Comparison of ENCODE assay signal across 25 mouse cellular contexts in genomic region chr3:41298776-41299175, GRCm38 (mm10).
"Had no signal": no experiment of that assay in that cellular context is flagged by ENCODE, and none has a peak within 500 bp of the region (broad histone marks: within the 10 kb centered on the region; RNA-seq: fewer than 3 reads in every experiment).

No protein-coding gene starts in this region.

- H3K4me1 ChIP-seq: heart, embryonic 10.5 days; hindbrain, embryonic 10.5 days; hindbrain, embryonic 12.5 days; liver, embryonic 13.5 days; liver, embryonic 15.5 days had no signal

- H3K27me3 ChIP-seq: heart, embryonic 12.5 days; hindbrain, embryonic 12.5 days; intestine, embryonic 15.5 days; limb, embryonic 12.5 days; liver, embryonic 13.5 days; liver, embryonic 15.5 days had no signal

- H3K9ac ChIP-seq: heart, embryonic 12.5 days; hindbrain, embryonic 12.5 days; hindbrain, embryonic 14.5 days; intestine, embryonic 15.5 days; limb, embryonic 12.5 days; liver, embryonic 13.5 days; liver, embryonic 15.5 days had no signal

- H3K4me3 ChIP-seq: heart, embryonic 10.5 days; heart, embryonic 12.5 days; hindbrain, embryonic 10.5 days; hindbrain, embryonic 12.5 days; intestine, embryonic 15.5 days; layer of hippocampus, adult 2 months; left cerebral cortex, adult 2 months; limb, embryonic 10.5 days; limb, embryonic 12.5 days; liver, embryonic 13.5 days; liver, embryonic 15.5 days had no signal

- H3K27ac ChIP-seq: heart, embryonic 10.5 days; hindbrain, embryonic 10.5 days; hindbrain, embryonic 12.5 days; hindbrain, embryonic 14.5 days; intestine, embryonic 15.5 days; layer of hippocampus, adult 2 months; left cerebral cortex, adult 2 months; limb, embryonic 10.5 days; limb, embryonic 12.5 days; liver, embryonic 13.5 days; liver, embryonic 15.5 days had no signal

- H3K36me3 ChIP-seq: heart, embryonic 10.5 days; heart, embryonic 12.5 days; hindbrain, embryonic 10.5 days; hindbrain, embryonic 12.5 days; intestine, embryonic 15.5 days; limb, embryonic 10.5 days; limb, embryonic 12.5 days; liver, embryonic 13.5 days; liver, embryonic 15.5 days had no signal

- H3K9me3 ChIP-seq: heart, embryonic 10.5 days; heart, embryonic 12.5 days; hindbrain, embryonic 10.5 days; hindbrain, embryonic 12.5 days; intestine, embryonic 15.5 days; limb, embryonic 10.5 days; limb, embryonic 12.5 days; liver, embryonic 13.5 days; liver, embryonic 15.5 days had no signal

- DNase-seq: gastrocnemius, postnatal 10 days; gastrocnemius, postnatal 25 days; heart, postnatal 10 days; heart, postnatal 4 days; kidney, adult 18-20 months; kidney, adult 8-10 months; kidney, postnatal 10 days; kidney, postnatal 25 days; kidney, postnatal 4 days; liver; liver, embryonic 13.5 days had no signal

- H3K4me2 ChIP-seq: heart, embryonic 12.5 days; hindbrain, embryonic 12.5 days; hindbrain, embryonic 14.5 days; intestine, embryonic 15.5 days; limb, embryonic 12.5 days; liver, embryonic 13.5 days; liver, embryonic 15.5 days had no signal

- ATAC-seq: hindbrain, embryonic 16.5 days; inflammation-experienced regulatory T-cells, adult 6 months; intestine, embryonic 15.5 days; intestine, postnatal 0 days had no signal
